Mouse (Mus musculus): ENCODE data around the gene Plcd4. TPM values are rescaled to one million over a fixed set of nuclear protein-coding genes. Genes with fewer than 3 reads are reported as not detected.
A peak's percentile ranks its signal among the peaks of the same experiment; 100 is the strongest.

The Plcd4 gene
- total RNA-seq, 2 experiments from 2014 or later: 11.5 to 12.7 TPM

DNA sequence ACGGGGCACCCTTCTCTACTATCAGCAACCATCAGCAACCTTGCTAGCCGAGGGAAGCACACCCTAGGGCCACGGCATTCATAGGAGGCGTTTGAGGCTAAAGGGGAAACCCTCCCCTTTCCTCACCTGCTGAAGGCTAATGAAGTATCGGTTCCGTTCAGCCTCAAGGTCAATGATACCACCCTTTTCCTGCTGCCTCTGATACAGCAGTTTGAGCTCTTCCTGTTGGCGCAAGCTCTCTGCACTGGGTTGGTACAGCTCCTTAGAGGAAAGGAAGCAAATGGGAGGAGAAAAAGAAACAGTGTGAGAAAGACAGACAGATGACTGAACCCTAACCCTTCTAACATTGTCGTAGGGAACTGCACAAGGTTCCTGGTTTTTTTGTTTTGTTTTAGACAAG is 51.7 kb downstream of the Plcd4 start:
- DNase-seq (ENCODE audit: low spot score in 2 of 2): no peak

DNA sequence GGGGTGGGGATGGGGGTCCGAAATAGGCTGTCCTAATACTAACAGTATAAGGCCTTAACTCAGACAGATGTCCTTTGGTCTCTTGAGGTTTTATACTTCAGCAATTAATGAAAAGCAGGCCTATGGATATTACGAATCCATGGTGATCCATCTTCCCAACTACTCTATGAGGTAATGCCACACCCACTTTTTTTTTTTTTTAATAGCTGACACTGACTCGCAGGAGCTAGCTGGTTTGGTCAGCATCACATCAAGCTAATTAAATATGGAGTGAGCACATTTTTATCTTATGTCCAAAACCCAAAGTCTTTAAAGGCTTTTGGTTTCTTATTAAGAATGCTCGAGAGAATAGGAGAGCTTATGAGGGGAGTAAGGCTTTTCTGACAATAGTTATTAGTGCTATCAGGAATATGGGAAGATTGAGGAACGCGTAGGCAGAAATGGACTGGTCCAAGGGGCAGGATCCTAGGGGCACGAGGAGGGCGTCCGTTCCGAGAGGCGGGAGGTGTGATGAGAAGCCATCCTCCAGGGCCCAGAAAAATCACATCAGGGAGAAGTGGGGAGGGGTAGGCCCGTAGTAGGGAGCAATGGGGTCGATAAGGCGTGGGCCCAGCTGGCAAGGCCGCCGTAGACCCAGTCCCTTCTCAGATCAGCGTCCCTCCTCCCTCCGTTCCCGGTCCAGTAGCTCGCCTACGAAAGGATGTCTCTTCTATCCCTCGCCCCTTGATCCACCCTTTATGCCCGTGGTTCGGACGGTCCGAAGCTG is 58.0 kb downstream of the Plcd4 start:
- no peak for DNase-seq (ENCODE audit: low spot score in 2 of 2)

DNA sequence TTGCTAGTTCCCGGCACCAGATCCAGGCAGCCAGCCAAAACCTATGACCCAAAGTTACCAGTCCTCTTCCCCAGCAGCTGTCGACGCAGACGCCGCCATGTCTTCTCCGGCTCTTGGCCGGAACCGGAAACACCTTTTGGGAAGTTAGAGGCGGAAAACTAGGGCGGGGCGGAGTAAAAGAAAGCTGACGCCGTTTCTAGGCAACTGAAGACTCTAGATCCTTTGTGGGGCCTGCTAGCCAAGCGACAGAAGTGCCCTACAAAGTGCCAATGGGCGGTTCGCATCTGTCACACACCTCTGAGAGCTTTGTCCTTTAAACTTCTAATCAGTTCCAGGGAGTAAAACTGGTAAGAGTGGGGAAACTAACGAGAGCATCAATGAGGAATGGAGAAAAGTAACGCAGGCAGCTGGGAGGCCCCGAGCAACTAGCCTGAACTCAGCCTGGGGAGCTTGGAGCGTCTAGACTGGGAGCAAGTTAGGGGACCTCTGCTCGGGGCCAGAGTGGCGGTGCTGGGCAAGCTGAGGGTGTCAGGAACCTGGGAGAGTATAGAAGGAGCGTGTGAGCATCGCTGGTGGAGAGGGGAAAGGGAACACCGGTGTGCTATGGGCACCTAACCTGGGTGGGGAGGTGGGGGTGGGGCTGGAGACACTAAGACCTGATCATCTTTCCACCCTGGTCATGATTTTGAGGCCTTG is 58.7 kb downstream of the Plcd4 start, which contains the start of the genes Rnf25 and Stk36:
TSS of gene Rnf25 (minus strand) at position 131 of the 696 bp plus-strand sequence.
TSS of gene Stk36 (plus strand) at position 179 of the 696 bp plus-strand sequence.
- peak; percentile 83 to 88 for DNase-seq (ENCODE audit: low spot score in 2 of 2)

Small RNA genes lying within 50 kb of the gene (microRNA-seq; reads per million reads assigned to microRNA genes)
- gene Gm25035: 0 reads per million in 2 experiments

Other genes starting within 250 kb of the Plcd4 start
- gene Tmbim1, start 237.3 kb upstream of the Plcd4 start, total RNA-seq (2021): 10 to 100 TPM; 19.1 to 24.1 TPM
- 1 to 10 TPM in 1 of 2 experiments, under 1 TPM in 1; 0.82 to 1.5 TPM for gene Catip, start 180.8 kb upstream of the Plcd4 start, total RNA-seq (2021)
- gene Slc11a1, start 167.7 kb upstream of the Plcd4 start, total RNA-seq (2021): 1 to 10 TPM; 3.8 to 5.5 TPM
- 10 to 100 TPM; 26.1 to 26.4 TPM for gene Ctdsp1, start 151.4 kb upstream of the Plcd4 start, total RNA-seq (2021)
- 1 to 10 TPM in 1 of 2 experiments, under 1 TPM in 1; 0.79 to 1.6 TPM for gene Vil1, start 133.5 kb upstream of the Plcd4 start, total RNA-seq (2021)
- 10 to 100 TPM; 25.7 to 26.5 TPM for gene Cnot9, start 36.8 kb upstream of the Plcd4 start, total RNA-seq (2021)
- 10 to 100 TPM; 24.3 to 25.3 TPM for gene Usp37, start 1.4 kb downstream of the Plcd4 start, total RNA-seq (2021)
- 10 to 100 TPM; 31.5 to 32.9 TPM for gene Zfp142, start 45.4 kb downstream of the Plcd4 start, total RNA-seq (2021)
- gene Bcs1l, start 45.4 kb downstream of the Plcd4 start, total RNA-seq (2021): 10 to 100 TPM; 23.2 to 25.2 TPM
- 10 to 100 TPM; 59.9 to 64.2 TPM for gene Rnf25, start 58.5 kb downstream of the Plcd4 start, total RNA-seq (2021)
- 1 to 10 TPM; 5.7 to 5.9 TPM for gene Stk36, start 58.6 kb downstream of the Plcd4 start, total RNA-seq (2021)
- 10 to 100 TPM; 18.3 to 22.7 TPM for gene Ttll4, start 118.9 kb downstream of the Plcd4 start, total RNA-seq (2021)
- 1 to 10 TPM; 4.2 to 4.8 TPM for gene Cyp27a1, start 170.7 kb downstream of the Plcd4 start, total RNA-seq (2021)
- gene Prkag3, start 206.3 kb downstream of the Plcd4 start, total RNA-seq (2021): under 1 TPM; 0.12 to 0.51 TPM
- gene Wnt6, start 229.0 kb downstream of the Plcd4 start, total RNA-seq (2021): 1 to 10 TPM; 3.3 to 4.5 TPM
- gene Wnt10a, start 248.6 kb downstream of the Plcd4 start, total RNA-seq (2021): 10 to 100 TPM; 15.8 to 15.9 TPM